Mouse (Mus musculus) bone marrow macrophage, adult 2 months (primary cell): ENCODE data around the gene Hnrnpab. TPM values are rescaled to one million over a fixed set of nuclear protein-coding genes. Genes with fewer than 3 reads are reported as not detected.

Experiments
- H3K27ac ChIP-seq: 2 replicates; pipeline ENCODE4 v1.5.1; 2012; ENCODE audit warnings: low read depth, low read length; ENCODE audit not compliant: insufficient read depth
- H3K4me1 ChIP-seq: 2 replicates; pipeline ENCODE4 v1.6.1; 2012; ENCODE audit warnings: low read length; ENCODE audit not compliant: control insufficient read depth, insufficient read depth
- H3K4me3 ChIP-seq: 2 replicates; pipeline ENCODE4 v1.5.1; 2012; ENCODE audit warnings: mild to moderate bottlenecking, low read length, moderate library complexity; ENCODE audit not compliant: insufficient read depth
- CTCF ChIP-seq: IDR thresholded peaks from 2 replicates; pipeline ENCODE4 v1.5.1; 2012; ENCODE audit warnings: low read depth, mild to moderate bottlenecking, low read length, moderate library complexity
- POLR2A ChIP-seq: IDR thresholded peaks from 2 replicates; pipeline ENCODE4 v1.6.1; 2012; ENCODE audit warnings: mild to moderate bottlenecking, low read depth, low read length, borderline replicate concordance
- polyA plus RNA-seq: library from polyadenylated mRNA; stranded (reverse); fragments of >200 nt; gene quantifications from 2 replicates; pipeline ENCODE4 v1.2.4, GENCODE M21; 2012; ENCODE audit not compliant: missing spikeins, insufficient read depth, insufficient read length

Gene Hnrnpab
- polyA plus RNA-seq, 1 experiment: 144 TPM

GRCm38 (mm10) chr11:51607096-51607738, 570 bp upstream of the Hnrnpab start:
- no peak for TF ChIP-seq POLR2A
- TF ChIP-seq CTCF: no peak
- H3K27ac ChIP-seq: peak overlapping the region; percentile 70
- peak overlapping the region; percentile 94 for H3K4me3 ChIP-seq
- H3K4me1 ChIP-seq: peaks cover 9% of the 10 kb centered on the region

GRCm38 (mm10) chr11:51605602-51606446, 823 bp downstream of the Hnrnpab start:
- Histone ChIP-seq H3K4me1 (peaks cover 9% of the 10 kb centered on the region), H3K27ac (peak overlapping the region; percentile 89), H3K4me3 (peak overlapping the region; percentile 94)
- TF ChIP-seq CTCF: no peak
- TF ChIP-seq POLR2A: no peak

- Histone ChIP-seq H3K27ac (no peak overlapping the region), H3K4me1 (peaks cover 6% of the 10 kb centered on the region), H3K4me3 (no peak overlapping the region)
- TF ChIP-seq CTCF: no peak
- no peak for TF ChIP-seq POLR2A
These were observed 4.4 kb downstream of the Hnrnpab start for GRCm38 (mm10) chr11:51602253-51602652.

- no peak for TF ChIP-seq POLR2A
- TF ChIP-seq CTCF: no peak
- Histone ChIP-seq H3K27ac (no peak overlapping the region), H3K4me1 (peaks cover 17% of the 10 kb centered on the region), H3K4me3 (no peak overlapping the region)
These were observed 9.1 kb downstream of the Hnrnpab start for GRCm38 (mm10) chr11:51597553-51597952.

- peak overlapping the region; percentile 13 for H3K27ac ChIP-seq
- no peak for TF ChIP-seq CTCF
- no peak overlapping the region for H3K4me3 ChIP-seq
- H3K4me1 ChIP-seq: peaks cover 19% of the 10 kb centered on the region
These were observed 11.1 kb downstream of the Hnrnpab start for GRCm38 (mm10) chr11:51595459-51596083.

GRCm38 (mm10) chr11:51594715-51595350, 11.8 kb downstream of the Hnrnpab start:
- TF ChIP-seq POLR2A (no peak), CTCF (no peak)
- Histone ChIP-seq H3K4me3 (no peak overlapping the region), H3K27ac (peak overlapping the region; percentile 13), H3K4me1 (peaks cover 19% of the 10 kb centered on the region)

- Histone ChIP-seq H3K27ac (no peak overlapping the region), H3K4me1 (peaks cover 19% of the 10 kb centered on the region), H3K4me3 (no peak overlapping the region)
- TF ChIP-seq CTCF: no peak
These were observed 12.8 kb downstream of the Hnrnpab start for GRCm38 (mm10) chr11:51593849-51594248.

GRCm38 (mm10) chr11:51593368-51593767, 13.3 kb downstream of the Hnrnpab start:
- H3K4me1 ChIP-seq: peaks cover 19% of the 10 kb centered on the region
- no peak for TF ChIP-seq CTCF
- TF ChIP-seq POLR2A: no peak
- no peak overlapping the region for H3K27ac ChIP-seq
- no peak overlapping the region for H3K4me3 ChIP-seq

- Histone ChIP-seq H3K4me3 (no peak overlapping the region), H3K4me1 (peaks cover 17% of the 10 kb centered on the region), H3K27ac (no peak overlapping the region)
- TF ChIP-seq CTCF: no peak
- TF ChIP-seq POLR2A: no peak
These were observed 14.7 kb downstream of the Hnrnpab start for GRCm38 (mm10) chr11:51591915-51592314.
